Mouse (Mus musculus): Measurements from ENCODE around the gene Fkbp15. TPM values are rescaled to one million over a fixed set of nuclear protein-coding genes. Genes with fewer than 3 reads are reported as not detected.

The Fkbp15 gene
- polyA plus RNA-seq, 1 experiment from 2014 or later: 15.0 TPM

DNA sequence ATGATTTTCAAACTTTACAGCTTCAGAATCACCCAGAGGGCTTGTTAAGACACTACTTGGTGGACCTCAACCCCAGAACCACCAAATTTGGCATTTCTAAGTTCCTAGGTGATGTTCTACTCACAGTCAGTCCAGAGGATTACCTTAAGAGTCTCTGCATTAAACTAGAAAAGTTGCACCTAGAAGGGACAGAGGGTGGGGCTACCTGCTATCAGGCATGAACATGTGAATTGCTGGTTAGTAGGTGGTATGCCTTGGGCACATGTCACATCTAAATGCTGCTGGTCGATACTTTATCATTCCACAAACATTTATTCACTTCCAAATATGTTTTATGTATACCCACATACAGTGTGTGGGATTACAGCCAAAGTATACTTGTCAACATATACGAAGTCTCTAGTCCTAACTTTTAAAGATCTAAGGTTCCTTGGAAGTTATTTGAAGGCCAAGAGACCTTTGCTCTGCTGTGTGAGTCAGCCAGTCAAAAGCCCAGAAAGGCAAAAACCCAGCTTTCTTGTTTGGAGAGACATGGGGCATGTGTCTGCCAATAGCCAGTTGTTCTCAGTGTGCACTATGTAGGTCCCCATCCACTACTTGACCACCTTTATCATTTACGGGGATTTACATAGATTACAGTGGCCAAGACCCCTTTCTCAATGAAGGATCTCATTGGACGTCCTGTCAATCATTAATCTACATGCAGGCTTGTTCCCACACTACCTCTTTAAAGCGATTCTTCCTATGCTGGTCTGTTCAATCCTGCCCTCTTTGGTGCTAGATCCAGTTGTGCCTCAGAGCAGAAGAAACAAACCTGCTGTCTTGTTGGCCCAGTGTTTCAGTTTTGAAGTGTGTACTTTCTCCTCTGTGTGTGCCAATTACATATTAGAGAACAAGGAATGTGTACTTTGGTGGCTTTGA, 29.5 kb upstream of the Fkbp15 start:
- Histone ChIP-seq H3K4me1 (replicated peaks; ENCODE audit: control insufficient read depth, insufficient read depth) (no peaks in the 10 kb centered on the region), H3K27ac (replicated peaks) (no peak overlapping the region), H3K36me3 (ENCODE audit: control insufficient read depth, insufficient read depth, low read length) (peaks cover 21% of the 10 kb centered on the region), H3K9me3 (ENCODE audit: control insufficient read depth, low read length) (no peaks in the 10 kb centered on the region), H3K27me3 (ENCODE audit: control insufficient read depth, insufficient read depth, low read length) (no peaks in the 10 kb centered on the region), H3K9ac (ENCODE audit: low read length) (no peak overlapping the region), H3K4me2 (replicated peaks; ENCODE audit: low read depth) (no peak overlapping the region), H3K4me3 (ENCODE audit: low read depth, low read length) (no peak overlapping the region)
- DNase-seq (ENCODE audit: low spot score) (no peak), ATAC-seq (ENCODE audit: low FRiP score, low TSS enrichment) (peak; percentile 72)
- WGBS: 56% methylated on average over 5 of the region's 5 CpGs
- no peak for TF ChIP-seq EP300 (optimal IDR thresholded peaks at IDR 0.05)
- TF ChIP-seq CTCF (IDR thresholded peaks at IDR 0.05; ENCODE audit: low read depth): no peak

- Histone ChIP-seq H3K9me3 (ENCODE audit: control insufficient read depth, low read length) (no peaks in the 10 kb centered on the region), H3K9ac (ENCODE audit: low read length) (no peak overlapping the region), H3K36me3 (ENCODE audit: control insufficient read depth, insufficient read depth, low read length) (peaks cover 6% of the 10 kb centered on the region; the same call in 1 of the 2 replicates), H3K4me3 (ENCODE audit: low read depth, low read length) (no peak overlapping the region), H3K27me3 (ENCODE audit: control insufficient read depth, insufficient read depth, low read length) (no peaks in the 10 kb centered on the region), H3K4me2 (replicated peaks; ENCODE audit: low read depth) (no peak overlapping the region), H3K27ac (replicated peaks) (no peak overlapping the region), H3K4me1 (replicated peaks; ENCODE audit: control insufficient read depth, insufficient read depth) (no peaks in the 10 kb centered on the region)
- DNase-seq (ENCODE audit: low spot score) (no peak), ATAC-seq (ENCODE audit: low FRiP score, low TSS enrichment) (no peak)
- WGBS: 90% methylated on average over 7 of the region's 7 CpGs
- TF ChIP-seq EP300 (optimal IDR thresholded peaks at IDR 0.05): no peak
Measured at GRCm38 (mm10) chr4:62385439-62385838, 25.1 kb upstream of the Fkbp15 start.

DNA sequence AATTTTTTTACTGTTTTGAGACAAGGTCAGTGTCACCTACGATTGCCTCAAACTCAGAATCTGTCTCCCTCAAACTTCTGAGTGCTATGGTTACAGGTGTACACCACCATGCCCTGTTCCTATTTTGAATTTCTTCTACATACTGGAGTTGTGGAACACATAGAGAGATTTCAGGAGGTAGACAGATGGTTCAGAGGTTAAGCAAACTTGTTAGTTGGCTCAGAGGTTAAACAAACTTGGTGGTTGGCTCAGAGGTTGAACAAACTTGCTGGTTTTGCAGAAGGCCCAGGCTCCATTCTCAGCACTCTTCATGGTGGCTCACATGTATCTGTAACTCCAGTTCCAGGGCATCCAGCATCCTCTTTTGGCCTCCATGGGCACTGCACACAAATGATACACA, 23.8 kb upstream of the Fkbp15 start:
- peak; percentile 23 for TF ChIP-seq CTCF (IDR thresholded peaks at IDR 0.05; ENCODE audit: low read depth)
- no peak for TF ChIP-seq EP300 (optimal IDR thresholded peaks at IDR 0.05)
- Histone ChIP-seq H3K4me2 (replicated peaks; ENCODE audit: low read depth) (no peak overlapping the region), H3K9me3 (ENCODE audit: control insufficient read depth, low read length) (no peaks in the 10 kb centered on the region), H3K27me3 (ENCODE audit: control insufficient read depth, insufficient read depth, low read length) (no peaks in the 10 kb centered on the region), H3K4me3 (ENCODE audit: low read depth, low read length) (no peak overlapping the region), H3K36me3 (ENCODE audit: control insufficient read depth, insufficient read depth, low read length) (peaks cover 4% of the 10 kb centered on the region; the same call in 1 of the 2 replicates), H3K9ac (ENCODE audit: low read length) (no peak overlapping the region), H3K27ac (replicated peaks) (no peak overlapping the region), H3K4me1 (replicated peaks; ENCODE audit: control insufficient read depth, insufficient read depth) (no peaks in the 10 kb centered on the region)
- ATAC-seq (ENCODE audit: low FRiP score, low TSS enrichment): peak; percentile 41
- 71% methylated on average over 1 of the region's 1 CpGs for WGBS
- DNase-seq (ENCODE audit: low spot score): no peak

DNA sequence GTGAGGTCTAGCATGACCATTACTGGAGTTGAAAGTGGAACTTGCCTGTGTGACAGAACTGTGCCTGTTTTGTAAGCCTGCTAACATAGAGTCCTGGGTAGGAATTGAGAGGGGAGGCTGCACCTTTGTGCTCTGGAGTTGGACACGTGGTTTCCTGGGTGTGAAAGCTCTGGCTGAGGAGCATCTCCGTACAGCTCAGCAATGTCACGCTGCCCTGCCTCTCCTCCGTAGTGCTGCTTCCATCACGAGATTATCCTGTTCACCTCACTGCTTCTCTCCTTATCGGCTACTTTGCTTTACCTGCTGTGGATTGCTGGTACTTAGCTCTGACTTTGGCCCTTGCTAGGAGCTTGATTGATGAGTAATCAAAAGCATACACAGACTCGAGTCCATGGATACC, 23.4 kb upstream of the Fkbp15 start:
- WGBS: 49% methylated on average over 7 of the region's 7 CpGs
- H3K4me2 ChIP-seq (replicated peaks; ENCODE audit: low read depth): no peak overlapping the region
- H3K27ac ChIP-seq (replicated peaks): no peak overlapping the region
- no peak overlapping the region for H3K9ac ChIP-seq (ENCODE audit: low read length)
- peak; percentile 71 for ATAC-seq (ENCODE audit: low FRiP score, low TSS enrichment)
- DNase-seq (ENCODE audit: low spot score): no peak
- peaks cover 4% of the 10 kb centered on the region; the same call in 1 of the 2 replicates for H3K36me3 ChIP-seq (ENCODE audit: control insufficient read depth, insufficient read depth, low read length)
- H3K27me3 ChIP-seq (ENCODE audit: control insufficient read depth, insufficient read depth, low read length): no peaks in the 10 kb centered on the region
- no peak for TF ChIP-seq CTCF (IDR thresholded peaks at IDR 0.05; ENCODE audit: low read depth)
- no peak for TF ChIP-seq EP300 (optimal IDR thresholded peaks at IDR 0.05)
- H3K4me1 ChIP-seq (replicated peaks; ENCODE audit: control insufficient read depth, insufficient read depth): no peaks in the 10 kb centered on the region
- no peak overlapping the region for H3K4me3 ChIP-seq (ENCODE audit: low read depth, low read length)
- no peaks in the 10 kb centered on the region for H3K9me3 ChIP-seq (ENCODE audit: control insufficient read depth, low read length)

- ATAC-seq (ENCODE audit: low FRiP score, low TSS enrichment) (no peak), DNase-seq (ENCODE audit: low spot score) (no peak)
- H3K4me1 ChIP-seq (replicated peaks; ENCODE audit: control insufficient read depth, insufficient read depth): no peaks in the 10 kb centered on the region
- H3K4me3 ChIP-seq (ENCODE audit: low read depth, low read length): no peak overlapping the region
- 85% methylated on average over 6 of the region's 6 CpGs for WGBS
- no peak overlapping the region for H3K4me2 ChIP-seq (replicated peaks; ENCODE audit: low read depth)
- H3K9me3 ChIP-seq (ENCODE audit: control insufficient read depth, low read length): no peaks in the 10 kb centered on the region
- TF ChIP-seq CTCF (IDR thresholded peaks at IDR 0.05; ENCODE audit: low read depth) (no peak), EP300 (optimal IDR thresholded peaks at IDR 0.05) (no peak)
- H3K27ac ChIP-seq (replicated peaks): no peak overlapping the region
- no peak overlapping the region for H3K9ac ChIP-seq (ENCODE audit: low read length)
- 0 out of 2 replicates have a peak, but pooled peaks cover 2% of the 10 kb centered on the region for H3K36me3 ChIP-seq (ENCODE audit: control insufficient read depth, insufficient read depth, low read length)
- H3K27me3 ChIP-seq (ENCODE audit: control insufficient read depth, insufficient read depth, low read length): no peaks in the 10 kb centered on the region
Measured at GRCm38 (mm10) chr4:62383207-62383606, 22.9 kb upstream of the Fkbp15 start.
